9 mouse cellular contexts compared by ENCODE assay signal in the genomic region with DNA sequence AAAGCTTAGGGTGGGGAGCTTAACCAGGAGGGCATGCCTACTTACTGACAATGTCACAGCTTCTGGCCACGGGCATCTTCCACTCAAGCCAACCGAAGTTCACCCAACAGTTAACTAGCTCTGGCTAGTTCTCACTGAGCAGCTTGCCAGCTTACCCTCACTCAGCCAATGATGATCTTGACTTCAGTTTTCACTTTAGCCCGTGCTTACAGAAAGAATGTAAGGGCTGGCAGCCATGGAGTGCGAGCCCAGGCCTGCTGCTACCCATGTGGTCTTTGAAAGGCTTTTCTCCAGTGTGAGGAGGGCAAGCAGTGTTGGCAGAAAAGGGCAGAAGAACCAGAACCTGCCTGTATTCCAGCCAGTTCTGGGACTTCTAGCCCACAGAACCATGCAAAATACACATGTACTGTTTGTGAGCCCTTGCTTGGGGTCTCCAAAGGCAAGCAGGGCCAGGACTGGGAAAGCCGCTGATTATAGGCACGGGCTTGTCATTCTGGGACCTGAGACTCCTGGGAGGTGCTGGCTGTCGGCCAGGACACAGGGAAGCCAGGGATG.
A peak's percentile ranks its signal among the peaks of the same experiment; 100 is the strongest.
DNase-seq lines count a peak whose midpoint lies in the region; ATAC-seq and TF ChIP-seq lines count a peak whose summit lies in the region.
"Had no signal": no experiment of that assay in that cellular context is flagged by ENCODE, and none has a peak within 500 bp of the region (broad histone marks: within the 10 kb centered on the region; RNA-seq: fewer than 3 reads in every experiment).

No protein-coding gene starts in this region.

- TF ChIP-seq EP300 in liver, postnatal 0 days (IDR thresholded peaks at IDR 0.05; ENCODE audit: low read depth): no peak

- no peak overlapping the region for H3K4me2 ChIP-seq in liver, postnatal 0 days (ENCODE audit: low read depth, low read length)
- no peak overlapping the region for H3K4me2 ChIP-seq in embryonic facial prominence, embryonic 15.5 days (replicated peaks)
- H3K4me2 ChIP-seq in limb, embryonic 14.5 days (replicated peaks; ENCODE audit: low read depth, low read length, severe bottlenecking): no peak overlapping the region
- H3K4me2 ChIP-seq in liver, embryonic 11.5 days: no peak overlapping the region

- H3K27ac ChIP-seq in gastrocnemius, adult 2 months: peak overlapping the region; percentile 72
- no peak overlapping the region; the same call in 1 of the 2 replicates for H3K27ac ChIP-seq in liver, adult 2 months (replicated peaks; ENCODE audit: insufficient read depth, low read depth, low read length)
- H3K27ac ChIP-seq in liver, postnatal 0 days (ENCODE audit: low read depth): no peak overlapping the region
- peak overlapping the region; percentile 68 for H3K27ac ChIP-seq in embryonic facial prominence, embryonic 15.5 days (replicated peaks)
- 0 out of 2 replicates have a peak overlapping the region, but pooled peaks have one; percentile 11 for H3K27ac ChIP-seq in limb, embryonic 14.5 days (replicated peaks; ENCODE audit: low read depth, low read length)
- no peak overlapping the region for H3K27ac ChIP-seq in liver, embryonic 11.5 days (ENCODE audit: low read depth, low read length)
- H3K27ac ChIP-seq: layer of hippocampus, adult 2 months had no signal

- H3K36me3 ChIP-seq in liver, adult 2 months (ENCODE audit: control insufficient read depth, insufficient read depth, low read length): no peaks in the 10 kb centered on the region
- H3K36me3 ChIP-seq in liver, postnatal 0 days (replicated peaks; ENCODE audit: insufficient read depth, low read length): no peaks in the 10 kb centered on the region
- H3K36me3 ChIP-seq in embryonic facial prominence, embryonic 15.5 days: no peaks in the 10 kb centered on the region
- H3K36me3 ChIP-seq in limb, embryonic 14.5 days (ENCODE audit: control insufficient read depth, insufficient read depth, low read length): no peaks in the 10 kb centered on the region; the same call in 1 of the 2 replicates
- no peaks in the 10 kb centered on the region for H3K36me3 ChIP-seq in liver, embryonic 11.5 days (ENCODE audit: control insufficient read depth, insufficient read depth, low read length)

- no peaks in the 10 kb centered on the region for H3K27me3 ChIP-seq in liver, adult 2 months (ENCODE audit: control insufficient read depth, insufficient read depth, low read length)
- no peaks in the 10 kb centered on the region for H3K27me3 ChIP-seq in liver, postnatal 0 days (ENCODE audit: insufficient read depth, low read length)
- no peaks in the 10 kb centered on the region for H3K27me3 ChIP-seq in embryonic facial prominence, embryonic 15.5 days
- no peaks in the 10 kb centered on the region for H3K27me3 ChIP-seq in limb, embryonic 14.5 days (ENCODE audit: control insufficient read depth, insufficient read depth, low read length)
- H3K27me3 ChIP-seq in liver, embryonic 11.5 days (replicated peaks; ENCODE audit: control insufficient read depth, insufficient read depth, low read length): no peaks in the 10 kb centered on the region

- intact Hi-C loops in gastrocnemius, adult 2 months (cut with DNase I): loop anchor here (5.0 kb wide), 1 partner anchor 694 kb away; the partner anchor contains the start of gene Pum3

- H3K9ac ChIP-seq in liver, adult 2 months (ENCODE audit: low read depth, low read length): no peak overlapping the region
- H3K9ac ChIP-seq in liver, postnatal 0 days (replicated peaks): no peak overlapping the region
- no peak overlapping the region for H3K9ac ChIP-seq in embryonic facial prominence, embryonic 15.5 days
- H3K9ac ChIP-seq in limb, embryonic 14.5 days (ENCODE audit: low read depth, low read length, severe bottlenecking): no peak overlapping the region
- no peak overlapping the region for H3K9ac ChIP-seq in liver, embryonic 11.5 days (ENCODE audit: low read depth, low read length)

- TF ChIP-seq CTCF in gastrocnemius, adult 2 months (IDR thresholded peaks at IDR 0.05): no peak
- no peak for TF ChIP-seq CTCF in liver, adult 2 months (IDR thresholded peaks at IDR 0.05; ENCODE audit: low read depth, low read length)
- TF ChIP-seq CTCF in liver, postnatal 0 days (IDR thresholded peaks at IDR 0.05; ENCODE audit: low read depth): no peak

- ATAC-seq in liver, postnatal 0 days: no peak
- ATAC-seq in embryonic facial prominence, embryonic 15.5 days (ENCODE audit: insufficient number of reproducible peaks, low FRiP score, low TSS enrichment, low read depth): peak; percentile 28; the same call in 1 of the 2 replicates
- no peak for ATAC-seq in limb, embryonic 14.5 days (ENCODE audit: low FRiP score, low read depth)
- ATAC-seq in liver, embryonic 11.5 days (replicated peaks; ENCODE audit: low FRiP score): no peak

- H3K4me3 ChIP-seq in gastrocnemius, adult 2 months: no peak overlapping the region
- H3K4me3 ChIP-seq in liver, adult 2 months (ENCODE audit: insufficient read depth, low read depth, low read length): no peak overlapping the region
- H3K4me3 ChIP-seq in liver, postnatal 0 days (ENCODE audit: low read depth, low read length): no peak overlapping the region
- no peak overlapping the region for H3K4me3 ChIP-seq in embryonic facial prominence, embryonic 15.5 days (replicated peaks)
- H3K4me3 ChIP-seq in limb, embryonic 14.5 days (replicated peaks; ENCODE audit: low read length): no peak overlapping the region
- no peak overlapping the region for H3K4me3 ChIP-seq in liver, embryonic 11.5 days (ENCODE audit: low read depth, low read length)
- H3K4me3 ChIP-seq: layer of hippocampus, adult 2 months had no signal

- H3K9me3 ChIP-seq in liver, postnatal 0 days (ENCODE audit: low read length): no peaks in the 10 kb centered on the region
- H3K9me3 ChIP-seq in embryonic facial prominence, embryonic 15.5 days (replicated peaks): no peaks in the 10 kb centered on the region
- no peaks in the 10 kb centered on the region for H3K9me3 ChIP-seq in limb, embryonic 14.5 days (ENCODE audit: control insufficient read depth, low read length)
- H3K9me3 ChIP-seq in liver, embryonic 11.5 days (ENCODE audit: control insufficient read depth, low read length): no peaks in the 10 kb centered on the region

- DNase-seq in gastrocnemius, adult 2 months: no peak
- DNase-seq in gastrocnemius, postnatal 10 days: no peak
- DNase-seq in liver, adult 2 months (ENCODE audit: extremely low read depth, low read depth, low spot score): peak; percentile 72
- no peak for DNase-seq in liver, postnatal 0 days
- no peak for DNase-seq in limb, embryonic 14.5 days (ENCODE audit: low spot score)
- DNase-seq in liver, embryonic 11.5 days (ENCODE audit: low spot score): no peak
- no peak for DNase-seq in urinary bladder, postnatal 10 days (ENCODE audit: low spot score)

- peaks cover 17% of the 10 kb centered on the region for H3K4me1 ChIP-seq in liver, adult 2 months (ENCODE audit: control insufficient read depth, insufficient read depth, low read length)
- no peaks in the 10 kb centered on the region for H3K4me1 ChIP-seq in liver, postnatal 0 days (ENCODE audit: insufficient read depth)
- H3K4me1 ChIP-seq in embryonic facial prominence, embryonic 15.5 days: peaks cover 35% of the 10 kb centered on the region
- H3K4me1 ChIP-seq in limb, embryonic 14.5 days (ENCODE audit: control insufficient read depth, insufficient read depth, low read length): peaks cover 23% of the 10 kb centered on the region
- H3K4me1 ChIP-seq in liver, embryonic 11.5 days (replicated peaks; ENCODE audit: control insufficient read depth, insufficient read depth, low read length): no peaks in the 10 kb centered on the region

- TF ChIP-seq POLR2A in liver, adult 2 months (IDR thresholded peaks at IDR 0.05; ENCODE audit: extremely low read depth, insufficient read depth, low read length): no peak
- no peak for TF ChIP-seq POLR2A in limb, embryonic 14.5 days (IDR thresholded peaks at IDR 0.05; ENCODE audit: borderline replicate concordance, extremely low read depth, insufficient read depth, insufficient read length)

- WGBS in liver, adult 2 months: 37% methylated on average over 7 of the region's 7 CpGs
- WGBS in liver, postnatal 0 days (ENCODE audit: insufficient replicate concordance): 72% methylated on average over 7 of the region's 7 CpGs
- 25% methylated on average over 7 of the region's 7 CpGs for WGBS in embryonic facial prominence, embryonic 15.5 days
- WGBS in limb, embryonic 14.5 days: 46% methylated on average over 7 of the region's 7 CpGs
- WGBS in liver, embryonic 11.5 days: 68% methylated on average over 7 of the region's 7 CpGs

- H3K79me2 ChIP-seq in liver, adult 2 months (ENCODE audit: control insufficient read depth, insufficient read depth, low read length): peaks cover 42% of the 10 kb centered on the region

Comparison
In these comparisons a context has a peak if more than half of its experiments do, and no peak if none do; other contexts are left out.
1. H3K27ac ChIP-seq: peak in gastrocnemius, adult 2 months (single experiment), embryonic facial prominence, embryonic 15.5 days (single experiment) and limb, embryonic 14.5 days (single experiment); none in liver, adult 2 months (single experiment), liver, postnatal 0 days (single experiment) and liver, embryonic 11.5 days (single experiment).